Mouse (Mus musculus) small intestine, adult 2 months (tissue): Measurements from ENCODE around the gene Ascl5.

Experiments used
- CTCF ChIP-seq: fragments of 200-500 bp; IDR thresholded peaks from 2 replicates; pipeline ENCODE4 v1.5.1; 2012; ENCODE audit warnings: low read depth, mild to moderate bottlenecking, control low read depth, inconsistent platforms, low read length, moderate library complexity, mixed read lengths; ENCODE audit not compliant: insufficient replicate concordance, insufficient read length; ENCODE audit errors: extremely low read depth
- POLR2A ChIP-seq: fragments of 200-500 bp; IDR thresholded peaks from 2 replicates; pipeline ENCODE4 v1.6.1; 2012; ENCODE audit warnings: low read depth, mild to moderate bottlenecking, control low read depth, inconsistent platforms, low read length, moderate library complexity

DNA sequence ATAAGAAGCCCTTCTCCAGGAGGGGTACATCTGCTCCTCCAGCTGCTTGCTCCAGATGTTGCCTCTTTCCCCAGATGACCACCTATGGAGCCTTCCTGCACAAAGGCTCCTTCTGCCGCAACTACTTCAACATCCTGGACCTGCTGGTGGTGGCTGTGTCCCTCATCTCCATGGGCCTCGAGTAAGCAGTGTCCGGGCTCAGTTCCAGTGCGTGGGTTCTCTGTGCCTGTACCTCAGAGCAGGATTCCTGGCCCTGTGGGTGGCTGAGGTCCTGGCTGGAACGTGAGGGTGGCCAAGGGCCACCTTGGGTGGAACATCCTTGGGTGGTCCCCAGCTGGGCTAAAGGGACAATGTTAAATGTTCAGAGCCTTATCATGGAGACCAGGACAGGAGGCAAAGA, 44.2 kb downstream of the Ascl5 start:
- TF ChIP-seq POLR2A (no peak), CTCF (no peak)
